Mouse (Mus musculus) liver (tissue): Measurements from ENCODE around the gene Ppp2r2c.

Experiments used
- DNase-seq: peaks from one replicate; pipeline ENCODE4 v3.0.0-alpha.2; 2020; ENCODE audit warnings: mixed read lengths

Gene Ppp2r2c

DNA sequence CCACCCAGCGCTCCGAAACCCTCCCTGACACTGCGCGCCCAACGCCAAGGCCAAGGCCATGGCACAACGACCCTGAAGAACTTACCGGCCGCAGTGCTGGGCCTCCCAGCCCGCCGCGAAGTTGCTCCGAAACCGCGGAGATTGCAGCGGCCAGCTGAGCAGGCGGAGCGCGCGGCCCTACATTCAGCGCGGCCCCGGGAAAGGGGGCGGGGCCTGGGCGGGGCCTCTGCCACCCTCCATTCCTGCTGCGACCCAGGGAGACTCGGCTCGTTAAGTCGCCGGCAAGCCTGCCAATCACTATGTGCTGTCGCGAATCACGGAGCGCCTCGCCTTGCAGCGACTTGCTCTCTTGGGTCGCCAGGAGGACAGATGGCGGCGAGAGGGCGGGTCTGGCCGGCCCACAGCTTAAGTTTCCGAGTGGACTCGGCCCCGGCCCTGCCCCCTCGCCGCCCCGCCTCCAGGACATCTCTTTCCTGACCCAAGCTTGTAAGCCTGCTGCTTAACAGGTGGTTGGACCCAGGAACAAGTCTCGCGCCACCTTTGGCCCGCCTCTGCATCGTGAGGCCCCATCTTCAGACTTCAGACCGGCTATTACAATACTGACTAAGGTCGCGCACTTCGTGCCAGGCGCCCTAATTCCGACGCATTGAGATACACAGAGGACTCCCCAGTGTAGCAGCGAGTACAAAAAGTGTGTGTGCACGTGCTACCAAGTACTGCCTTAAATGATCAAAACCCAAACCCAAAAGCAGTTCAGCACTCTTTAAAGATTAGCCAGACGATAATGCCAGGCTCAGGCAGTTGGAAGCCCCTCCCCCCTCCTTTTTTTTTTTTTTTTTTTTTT, 120.7 kb downstream of the Ppp2r2c start, which contains the start of gene Wfs1:
TSS of gene Wfs1 (minus strand) at position 425 of the 844 bp plus-strand sequence.
- peak; percentile 89 for DNase-seq

DNA sequence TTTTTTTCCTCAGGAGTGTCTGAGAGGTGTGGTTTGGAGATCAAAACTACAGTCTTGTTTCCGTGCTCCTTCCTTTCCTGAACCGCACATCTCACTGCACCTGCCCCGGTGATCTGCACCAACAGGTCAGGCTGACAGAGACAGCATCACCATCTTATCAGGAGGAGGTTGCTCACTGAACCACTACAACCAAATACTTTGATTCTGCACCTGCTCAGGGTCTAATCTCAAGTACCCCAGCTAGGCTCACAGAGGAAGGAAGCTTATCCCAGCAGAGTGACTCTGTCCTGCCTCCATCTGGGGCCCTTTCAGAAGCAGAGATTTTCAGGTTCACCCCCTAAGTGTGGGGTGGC, 121.3 kb downstream of the Ppp2r2c start:
- no peak for DNase-seq

DNA sequence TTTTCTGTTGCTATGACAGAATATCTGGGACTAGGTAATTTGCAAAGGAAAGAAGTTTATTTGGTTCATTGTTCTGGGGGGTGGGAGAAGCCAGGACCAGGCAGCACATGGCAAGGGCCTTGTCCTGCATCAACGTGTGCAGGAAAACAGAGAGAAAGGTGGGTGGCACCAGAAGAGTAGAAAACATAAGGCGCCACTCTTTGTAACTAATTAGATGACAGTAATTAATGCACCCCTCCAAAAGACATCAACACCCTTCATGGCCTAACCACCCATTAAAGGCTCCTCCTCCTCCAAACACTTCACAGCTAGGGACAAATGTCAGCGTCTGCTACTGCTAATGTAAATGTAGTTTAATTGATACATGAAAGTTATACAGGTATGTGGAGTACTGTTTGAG, 121.9 kb downstream of the Ppp2r2c start:
- DNase-seq: no peak

DNA sequence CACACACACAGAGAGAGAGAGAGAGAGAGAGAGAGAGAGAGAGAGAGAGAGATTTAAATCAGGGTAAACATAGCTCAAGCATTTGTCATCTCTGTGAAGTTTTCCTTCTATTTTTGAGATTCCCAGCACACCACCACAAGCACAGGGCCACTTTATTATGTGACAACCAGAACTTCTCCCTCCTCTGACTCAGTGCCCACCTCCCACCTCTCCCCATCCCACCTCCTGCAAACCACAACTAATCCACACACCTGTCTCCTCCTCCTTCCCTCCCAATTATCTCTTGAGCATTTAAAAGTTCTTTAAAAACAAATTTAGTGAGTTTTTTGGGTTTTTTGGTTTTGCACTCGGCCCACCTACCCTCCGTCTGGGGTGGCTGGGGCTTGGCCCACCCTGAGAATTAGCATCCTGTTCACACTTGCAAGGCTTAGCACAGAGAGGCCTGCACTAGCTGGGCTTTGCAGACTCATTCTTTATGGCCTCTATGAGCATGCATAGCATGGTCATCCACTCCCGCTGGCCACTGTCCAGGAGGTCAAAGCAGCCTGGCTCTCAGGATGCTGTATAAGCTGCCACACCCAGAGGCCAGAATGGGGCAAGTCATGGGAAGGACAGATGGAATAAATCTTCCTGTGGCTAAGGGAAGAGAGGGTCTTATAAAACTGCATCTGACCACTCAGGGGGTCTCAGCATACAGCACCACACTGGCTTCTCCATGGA, 122.5 kb downstream of the Ppp2r2c start:
- no peak for DNase-seq

DNA sequence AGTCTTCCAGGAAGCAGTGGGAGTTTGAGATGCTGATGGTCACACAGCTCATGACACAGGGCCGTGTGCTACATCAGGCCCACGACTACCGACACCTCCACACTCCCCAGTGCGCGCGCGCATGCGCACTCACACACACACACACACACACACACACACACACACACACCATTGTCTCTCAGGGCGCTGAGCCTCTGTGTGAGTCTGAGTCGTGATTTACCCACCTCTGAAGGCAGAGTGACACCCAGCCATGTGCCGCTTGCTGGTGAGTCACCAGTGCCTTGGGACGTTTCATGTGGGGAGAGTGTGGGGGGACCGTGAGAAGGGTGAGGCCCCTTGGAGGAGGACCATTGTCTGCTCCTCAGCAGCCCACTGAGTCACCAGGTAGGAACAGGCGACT, 128.1 kb downstream of the Ppp2r2c start:
- DNase-seq: no peak

DNA sequence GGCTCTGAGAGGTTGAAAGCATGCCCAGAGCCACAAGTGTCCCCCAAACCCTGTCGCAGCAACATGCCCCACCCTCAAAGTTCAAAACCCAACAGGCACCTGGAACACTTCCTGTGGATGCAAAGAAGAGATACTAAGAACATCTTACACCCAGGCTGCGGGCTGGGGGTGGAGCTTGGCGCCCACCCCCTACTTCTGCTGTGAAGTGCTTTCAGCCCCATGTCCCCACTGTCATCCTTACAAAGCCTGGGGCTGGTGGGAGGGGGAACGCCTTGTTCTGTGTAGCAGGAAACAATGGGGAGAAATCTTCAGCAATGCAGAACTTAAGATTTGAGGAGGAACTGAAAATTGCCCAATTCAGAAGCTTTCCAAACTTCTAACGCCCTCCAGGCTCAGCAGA, 129.7 kb downstream of the Ppp2r2c start:
- DNase-seq: no peak

DNA sequence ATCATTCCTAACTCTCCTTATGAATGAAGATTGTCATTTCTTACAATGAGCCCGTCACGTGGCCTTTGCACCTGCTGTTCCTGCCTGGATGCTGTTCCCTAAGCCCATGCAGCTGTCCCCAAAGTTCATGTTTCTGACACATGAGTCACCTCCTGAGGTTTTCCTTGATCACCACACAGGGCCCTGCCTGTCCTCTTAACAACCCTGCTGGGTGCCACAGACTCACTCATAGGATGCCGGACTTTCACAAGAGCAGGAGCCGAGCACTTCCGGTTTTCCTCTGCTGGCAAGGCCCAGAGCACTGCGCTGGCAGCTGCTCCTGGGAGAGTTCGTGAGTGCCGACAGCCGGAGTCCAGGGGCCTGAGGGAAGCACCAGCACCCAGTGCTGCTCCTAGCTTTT, 132.7 kb downstream of the Ppp2r2c start:
- DNase-seq: no peak

DNA sequence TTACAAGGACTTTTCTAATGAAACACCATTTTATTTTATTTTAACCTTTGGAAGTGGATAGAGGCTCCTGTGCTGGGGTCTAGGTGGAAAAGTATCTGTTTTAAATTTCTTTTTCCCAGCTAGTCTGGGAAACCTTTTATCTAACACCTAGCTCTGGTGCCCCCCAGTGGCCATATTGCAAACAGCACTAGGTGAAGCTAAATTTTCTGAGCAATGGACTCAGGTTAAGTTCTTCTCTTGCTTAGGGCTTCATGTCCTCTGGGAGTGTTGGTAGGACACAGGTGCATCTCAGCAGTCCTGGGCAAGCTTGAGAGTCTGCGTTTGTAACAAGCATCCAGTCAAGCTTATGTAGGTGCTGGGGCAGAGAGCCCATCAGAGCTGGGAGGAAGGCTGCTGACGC, 133.7 kb downstream of the Ppp2r2c start:
- DNase-seq: peak; percentile 66
